Mouse (Mus musculus) megakaryocyte-erythroid progenitor cell, adult 5 weeks (primary cell): Measurements from ENCODE around the gene Inf2. TPM values are rescaled to one million over a fixed set of nuclear protein-coding genes. Genes with fewer than 3 reads are reported as not detected.

ENCODE experiments used
- polyA plus RNA-seq: library from polyadenylated mRNA; stranded (reverse); fragments of >175 nt; gene quantifications from 2 replicates; pipeline ENCODE4 v1.2.3, GENCODE M21; 2012

Inf2 gene
- polyA plus RNA-seq: 101 and 119 TPM in 2 replicates

DNA sequence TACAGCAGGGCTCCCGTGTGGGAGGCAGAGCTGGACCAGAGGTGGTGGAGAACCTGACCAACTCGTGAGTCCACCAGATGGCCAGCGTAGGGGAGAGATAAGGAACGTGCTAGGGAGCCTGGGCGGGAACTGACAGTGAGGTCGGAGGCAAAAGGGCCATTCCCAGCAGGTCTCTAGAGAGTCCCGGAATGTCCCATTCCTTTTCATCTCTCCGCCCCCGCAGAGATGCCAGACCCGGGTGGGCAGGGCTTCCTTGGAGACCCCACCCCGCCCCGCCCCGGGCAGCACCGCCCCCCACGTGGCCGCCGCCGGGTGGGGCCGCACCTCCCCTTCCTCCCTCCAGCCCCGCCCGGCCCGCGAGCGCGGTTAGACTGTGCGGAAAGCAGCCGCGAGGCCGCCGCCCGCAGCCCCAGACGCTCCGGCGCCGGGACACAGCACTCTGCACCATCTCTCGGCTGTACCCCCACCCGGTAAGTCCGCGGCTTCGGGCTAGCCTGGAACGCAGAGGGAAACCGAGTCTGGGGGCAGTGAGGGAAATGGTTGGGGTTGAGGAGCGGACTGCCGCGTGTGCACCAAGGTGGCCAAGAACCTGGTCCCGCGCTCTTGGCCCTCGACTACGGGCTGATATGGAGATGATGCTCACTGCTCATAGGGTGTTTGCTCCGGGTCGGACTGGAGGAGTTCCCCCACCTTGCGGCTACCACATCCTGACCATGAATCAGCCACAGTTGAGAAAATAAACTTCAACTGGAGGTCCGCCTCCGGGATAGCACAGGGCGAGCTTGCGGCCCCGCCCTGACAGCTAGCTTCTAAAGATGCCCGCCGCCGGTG, at the start of gene Inf2:
TSS of gene Inf2 (plus strand) at position 359 of the 831 bp plus-strand sequence.

DNA sequence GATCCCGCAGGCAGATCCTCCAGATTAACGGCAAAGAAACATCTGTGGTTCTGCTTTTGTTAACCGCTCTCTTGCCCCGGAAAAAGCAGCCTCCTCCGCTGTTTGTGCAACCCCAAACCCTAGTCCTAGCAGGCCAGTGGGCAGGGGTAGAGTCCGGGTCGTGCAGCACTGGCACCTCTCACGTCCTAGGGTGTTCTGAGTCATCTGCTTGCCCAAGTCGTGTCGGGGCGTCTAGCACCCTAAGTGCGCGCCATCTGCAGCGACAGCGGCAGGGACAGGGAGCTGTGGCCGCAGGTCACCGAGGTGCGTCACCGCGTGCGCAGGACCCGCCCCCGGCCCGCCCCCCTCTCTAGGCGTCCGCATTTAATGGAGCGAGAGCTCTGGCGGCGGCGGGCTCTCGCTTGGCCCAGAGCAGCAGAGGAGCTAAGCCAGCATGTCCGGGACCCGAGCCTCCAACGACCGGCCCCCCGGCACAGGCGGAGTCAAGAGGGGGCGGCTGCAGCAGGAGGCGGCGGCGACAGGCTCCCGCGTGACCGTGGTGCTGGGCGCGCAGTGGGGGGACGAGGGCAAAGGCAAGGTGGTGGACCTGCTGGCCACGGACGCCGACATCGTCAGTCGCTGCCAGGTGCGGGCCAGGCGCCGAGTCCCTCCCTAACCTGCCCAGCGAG, 31.2 kb downstream of the Inf2 start, which contains the start of gene Adssl1:
TSS of gene Adssl1 (plus strand) at position 360 of the 668 bp plus-strand sequence.

DNA sequence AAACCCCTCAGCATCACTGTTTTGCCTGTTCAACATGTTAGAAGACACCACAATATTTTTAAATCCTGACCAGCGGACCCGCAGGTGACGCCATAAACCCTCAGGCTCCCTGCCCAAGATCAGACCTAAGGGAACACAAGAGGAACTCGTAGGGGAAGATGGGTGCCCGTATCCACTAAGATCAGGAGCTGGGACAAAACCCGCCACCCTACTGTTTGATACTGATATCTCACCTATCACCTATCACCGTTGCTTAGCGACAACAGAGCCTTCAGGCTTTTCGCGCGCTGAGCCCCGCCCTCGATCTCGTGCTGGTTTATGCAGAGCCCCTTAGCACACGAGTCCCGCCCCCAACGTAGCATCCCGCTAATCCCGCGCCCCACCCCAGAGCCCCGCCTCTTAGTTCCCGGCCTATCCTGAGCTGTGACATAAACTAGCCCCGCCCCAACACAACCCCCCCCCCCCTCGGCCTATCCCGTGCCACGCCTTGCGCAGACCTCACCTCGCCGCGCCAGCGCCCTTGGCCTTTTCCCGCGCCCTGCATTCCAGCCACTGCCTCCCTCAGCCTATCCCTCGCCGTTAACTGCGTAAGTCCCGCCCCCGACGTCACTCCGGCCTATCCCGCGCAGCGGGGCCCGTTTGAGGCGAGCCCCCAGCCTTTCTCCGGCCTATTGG, 55.7 kb downstream of the Inf2 start, which contains the start of gene Siva1:
TSS of gene Siva1 (plus strand) at position 500 of the 675 bp plus-strand sequence.

Other genes starting within 250 kb of the Inf2 start
- not detected in 2 replicates for gene A530016L24Rik, start 99.3 kb upstream of the Inf2 start, polyA plus RNA-seq
- gene Tmem179, start 72.0 kb upstream of the Inf2 start, polyA plus RNA-seq: not detected in 2 replicates
- 219 and 252 TPM in 2 replicates for gene Adssl1, start 31.3 kb downstream of the Inf2 start, polyA plus RNA-seq
- 95.9 and 97.1 TPM in 2 replicates for gene Siva1, start 55.9 kb downstream of the Inf2 start, polyA plus RNA-seq
- gene Akt1, start 86.1 kb downstream of the Inf2 start, polyA plus RNA-seq: 394 and 418 TPM in 2 replicates
- gene Zbtb42, start 90.0 kb downstream of the Inf2 start, polyA plus RNA-seq: 14.5 and 17.0 TPM in 2 replicates
- 5.2 and 8.6 TPM in 2 replicates for gene Cep170b, start 131.7 kb downstream of the Inf2 start, polyA plus RNA-seq
- 23.9 and 54.7 TPM in 2 replicates for gene Pld4, start 171.9 kb downstream of the Inf2 start, polyA plus RNA-seq
- gene Ahnak2, start 213.9 kb downstream of the Inf2 start, polyA plus RNA-seq: 0.01 TPM in 1 of 2 replicates, not detected in the other
- gene Clba1, start 220.2 kb downstream of the Inf2 start, polyA plus RNA-seq: 1.7 and 2.4 TPM in 2 replicates
- 24.9 and 28.0 TPM in 2 replicates for gene Cdca4, start 240.6 kb downstream of the Inf2 start, polyA plus RNA-seq